Mouse (Mus musculus) neural tube, embryonic 10.5 days (tissue): ENCODE results near the gene Ces2f.
"Not testable (repeated sequence)": the region's sequence is repeated elsewhere in the genome, so short reads cannot be mapped to it uniquely, and the experiment has no call there.

ENCODE experiments used
- DNase-seq: peaks from one replicate; pipeline ENCODE4 v3.0.0-alpha.2; 2017; ENCODE audit warnings: low spot score; ENCODE audit errors: extremely low spot score

The Ces2f gene

DNA sequence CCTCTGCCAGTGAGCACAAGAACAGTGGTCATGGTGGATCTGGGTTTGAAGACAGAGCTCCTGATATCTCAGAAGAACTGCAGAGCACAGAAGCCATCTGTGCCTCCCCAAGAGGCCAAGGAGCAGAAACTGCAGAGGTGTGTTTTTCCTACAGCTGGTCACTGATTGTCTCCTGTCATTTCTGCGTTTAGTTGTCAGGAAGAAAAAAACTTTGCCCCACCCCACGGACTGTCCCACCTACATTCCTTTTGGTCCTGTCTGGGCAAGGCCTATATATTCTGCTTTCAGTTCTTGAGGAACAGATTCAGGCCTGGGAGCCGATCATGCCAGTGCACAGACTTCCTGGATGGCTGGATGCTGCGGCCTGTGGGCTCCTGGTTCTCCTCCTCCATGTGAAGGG lies at the start of gene Ces2f:
Ces2f (plus strand) TSS at position 301 of the 400 bp plus-strand sequence.
- DNase-seq: no peak

DNA sequence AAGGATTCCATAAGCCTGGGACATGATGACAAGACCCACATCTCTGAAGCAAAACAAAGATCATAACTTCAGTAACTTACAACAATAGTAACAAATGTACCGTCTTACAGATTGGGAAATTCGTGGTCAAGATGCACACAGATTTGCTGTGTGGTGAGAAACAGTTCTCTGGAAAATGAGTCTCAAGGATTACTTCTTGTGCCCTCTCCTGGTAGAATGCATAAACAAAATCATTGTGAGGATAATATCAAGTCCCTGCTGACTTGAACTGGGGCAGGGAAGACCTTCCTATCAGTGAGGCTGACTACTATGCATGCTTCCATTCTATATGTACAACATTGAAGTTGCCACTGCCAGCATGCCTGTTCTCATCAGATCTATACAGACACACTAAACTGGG lies 45.4 kb upstream of the Ces2f start:
- DNase-seq: no peak

DNA sequence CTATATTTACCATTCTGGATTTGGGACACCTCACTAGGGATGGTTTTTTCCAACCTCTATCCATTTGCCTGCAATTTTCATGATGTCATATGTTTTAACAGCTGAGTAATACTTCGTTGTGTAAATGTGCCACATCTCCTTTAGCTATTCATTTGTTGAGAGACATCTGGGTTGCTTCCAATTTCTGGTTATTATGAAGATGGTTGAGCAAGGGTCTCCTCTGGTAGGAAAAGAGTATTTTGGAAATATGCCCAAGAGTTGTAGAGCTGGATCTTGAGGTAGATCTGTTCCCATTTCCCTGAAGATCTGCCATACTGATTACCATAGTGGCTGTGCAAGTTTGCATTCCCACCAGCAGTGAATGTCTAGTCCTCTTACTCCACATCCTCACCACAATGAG lies 40.0 kb upstream of the Ces2f start:
- DNase-seq: no peak

DNA sequence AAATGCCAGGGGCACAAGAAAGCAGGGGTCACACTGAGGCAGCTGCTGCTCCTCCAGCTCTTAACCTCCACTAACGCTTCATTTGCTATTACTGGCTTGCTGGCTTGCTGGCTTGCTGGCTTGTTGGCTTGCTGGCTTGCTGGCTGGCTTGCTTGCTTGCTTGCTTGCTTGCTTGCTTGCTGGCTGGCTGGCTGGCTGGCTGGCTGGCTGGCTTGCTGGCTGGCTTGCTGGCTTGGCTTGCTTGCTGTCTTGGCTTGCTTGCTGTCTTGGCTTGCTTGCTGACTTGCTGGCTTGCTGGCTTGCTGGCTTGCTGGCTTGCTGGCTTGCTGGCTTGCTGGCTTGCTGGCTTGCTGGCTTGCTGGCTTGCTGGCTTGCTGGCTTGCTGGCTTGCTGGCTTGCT lies 38.1 kb upstream of the Ces2f start:
- not testable (repeated sequence) for DNase-seq

DNA sequence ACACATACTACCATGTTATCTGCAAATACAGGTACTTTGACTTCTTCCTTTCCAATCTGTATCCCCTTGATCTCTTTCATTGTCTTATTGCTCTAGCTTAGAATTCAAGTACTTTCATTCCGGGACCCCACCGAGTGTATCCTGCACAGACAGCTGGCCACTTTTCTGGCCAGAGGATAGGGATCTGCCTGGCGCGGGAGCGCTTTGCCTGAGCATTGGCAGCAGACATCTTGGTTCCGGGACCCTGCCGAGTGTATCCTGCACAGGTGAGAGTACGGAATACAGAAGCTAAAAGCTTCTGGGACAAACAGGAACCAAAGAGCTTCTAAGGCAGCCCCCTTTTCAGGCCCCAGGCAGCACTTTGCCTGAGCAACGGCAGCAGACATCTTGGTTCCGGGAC lies 37.5 kb upstream of the Ces2f start:
- not testable (repeated sequence) for DNase-seq

DNA sequence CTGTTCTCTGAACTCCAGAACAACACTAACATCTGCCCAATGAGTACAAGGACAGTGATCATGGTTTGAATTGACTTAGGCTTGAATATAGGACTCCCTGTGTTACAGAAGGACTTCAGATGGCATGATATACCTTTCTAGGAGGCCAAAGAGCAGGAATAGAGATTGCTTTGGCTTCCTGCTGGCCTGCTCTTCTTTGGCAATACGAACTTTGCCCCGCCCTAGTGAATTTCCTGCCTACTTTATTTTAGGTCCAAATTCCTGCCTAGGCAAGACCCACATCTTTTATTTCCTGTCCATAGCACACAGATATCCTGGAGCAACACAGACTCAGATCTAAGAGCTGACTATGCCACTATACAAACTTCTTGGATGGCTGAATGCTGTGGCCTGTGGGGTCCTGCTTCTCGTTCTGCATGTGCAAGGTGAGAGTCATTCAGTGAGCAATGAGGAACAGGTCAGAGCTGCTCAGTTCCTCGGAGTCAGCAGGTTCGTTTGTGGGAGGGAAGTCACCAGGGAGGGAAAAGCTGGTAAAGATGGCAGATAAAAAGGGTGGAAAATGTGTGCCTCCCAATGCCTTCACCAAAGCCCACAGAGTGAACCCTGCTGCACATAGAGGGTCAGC lies 21.1 kb upstream of the Ces2f start, which contains the start of gene Ces2e:
Ces2e (plus strand) TSS at position 289 of the 625 bp plus-strand sequence.
- no peak for DNase-seq

DNA sequence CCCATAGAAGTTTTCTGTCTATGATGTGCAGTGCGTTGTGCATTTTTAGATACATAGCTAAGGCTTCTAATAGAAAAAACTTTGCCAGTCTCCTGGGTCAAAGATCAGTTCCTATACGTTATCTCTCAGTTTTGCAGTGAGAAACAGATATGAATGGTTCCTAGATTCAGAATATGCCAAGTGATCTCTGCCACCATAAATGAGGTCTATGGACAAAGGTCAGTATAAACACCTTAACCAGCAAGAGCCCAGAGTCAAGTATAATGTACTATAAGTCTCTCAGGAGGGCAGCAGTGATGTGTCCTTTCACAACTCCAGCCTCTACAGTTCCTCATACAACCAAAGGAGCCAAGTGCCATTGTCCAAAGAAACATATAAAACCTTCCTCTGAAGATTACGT lies 19.9 kb upstream of the Ces2f start:
- no peak for DNase-seq

DNA sequence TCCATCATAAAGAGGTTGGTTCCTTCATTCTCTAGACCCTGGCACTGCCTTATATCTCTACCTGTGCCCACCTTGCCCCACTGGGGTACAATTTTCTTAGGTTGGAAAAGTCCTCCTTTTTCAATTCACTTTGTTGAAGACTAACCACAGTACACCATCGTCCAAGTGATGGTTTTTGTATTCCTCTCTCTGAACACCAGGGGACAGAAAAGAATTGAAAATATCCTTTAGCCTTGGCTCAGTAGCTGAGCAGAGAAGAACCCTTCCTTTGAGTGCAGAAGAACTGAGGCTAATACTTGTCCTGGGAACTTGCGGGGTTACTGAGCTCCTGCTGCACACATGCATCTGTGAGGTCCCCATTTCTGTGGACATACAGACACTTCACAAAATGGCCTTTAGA lies 2.5 kb upstream of the Ces2f start:
- DNase-seq: no peak

DNA sequence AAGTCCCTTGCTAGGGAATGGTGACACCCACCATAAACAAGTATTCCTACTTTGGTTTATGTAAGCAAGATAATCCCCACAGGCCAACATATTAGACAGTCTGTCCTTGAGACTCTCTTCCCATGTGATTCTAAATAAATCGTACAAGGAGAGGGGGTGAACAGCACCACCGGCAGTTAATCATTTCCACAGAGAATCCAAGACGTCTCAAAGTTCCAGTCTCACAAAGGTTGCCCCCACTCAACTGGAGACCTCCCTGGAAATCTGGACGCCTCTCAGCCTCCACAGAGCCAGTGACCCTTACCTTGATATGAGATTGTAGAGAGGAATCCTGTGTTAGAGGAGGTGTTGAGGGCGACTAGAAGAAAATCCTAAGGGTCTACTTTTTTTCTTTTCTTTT lies 1.9 kb downstream of the Ces2f start:
- no peak for DNase-seq

DNA sequence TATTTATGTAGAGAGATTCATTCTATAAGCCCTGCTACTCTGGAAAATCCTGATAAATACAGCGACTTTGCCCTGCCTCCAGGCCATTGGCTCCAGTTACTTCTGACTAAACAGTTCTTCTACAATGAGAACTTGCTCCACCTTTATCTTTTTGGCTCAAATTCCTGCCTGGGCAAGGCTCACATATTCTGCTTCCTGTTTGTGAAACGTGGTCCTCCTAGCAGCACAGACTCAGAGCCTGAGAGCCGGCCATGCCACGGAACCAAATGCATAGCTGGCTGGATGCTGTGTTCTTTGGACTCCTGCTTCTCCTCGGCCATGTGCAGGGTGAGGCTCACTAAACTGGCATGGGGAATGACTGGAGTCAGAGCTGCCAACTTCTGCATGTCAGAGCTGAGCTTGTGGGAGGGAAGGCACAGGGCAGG lies 14.4 kb downstream of the Ces2f start, which contains the start of gene Ces2g:
Ces2g (plus strand) TSS at position 182 of the 425 bp plus-strand sequence.
- DNase-seq: no peak

DNA sequence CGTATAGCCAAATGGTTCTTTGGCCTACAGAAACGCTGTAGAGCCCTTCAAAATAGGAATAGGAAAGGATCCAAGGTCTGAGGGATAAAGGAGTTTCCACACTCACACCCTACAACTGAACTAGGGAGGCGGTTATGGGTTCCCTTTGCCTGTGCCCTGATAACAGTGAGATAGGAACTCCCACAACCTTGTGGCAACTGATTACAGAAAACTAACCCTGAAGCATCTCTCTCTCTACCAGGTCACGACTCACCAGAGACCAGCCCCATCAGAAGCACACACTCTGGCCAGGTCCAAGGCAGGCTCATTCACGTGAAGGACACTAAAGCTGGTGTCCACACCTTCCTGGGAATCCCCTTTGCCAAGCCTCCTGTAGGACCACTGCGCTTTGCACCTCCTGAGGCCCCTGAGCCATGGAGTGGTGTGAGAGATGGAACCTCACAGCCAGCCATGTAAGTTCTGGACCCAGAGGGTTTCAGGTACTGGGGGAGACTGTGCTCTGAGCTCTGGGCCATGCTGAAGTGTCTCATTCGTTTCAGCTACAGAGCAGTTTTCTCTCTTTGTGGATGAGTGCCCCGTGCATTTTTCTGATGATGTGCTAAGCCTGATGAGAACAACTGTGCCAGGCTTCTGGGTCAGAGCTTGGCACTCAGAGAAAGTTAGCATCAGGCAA lies 15.2 kb downstream of the Ces2f start:
- DNase-seq: no peak

DNA sequence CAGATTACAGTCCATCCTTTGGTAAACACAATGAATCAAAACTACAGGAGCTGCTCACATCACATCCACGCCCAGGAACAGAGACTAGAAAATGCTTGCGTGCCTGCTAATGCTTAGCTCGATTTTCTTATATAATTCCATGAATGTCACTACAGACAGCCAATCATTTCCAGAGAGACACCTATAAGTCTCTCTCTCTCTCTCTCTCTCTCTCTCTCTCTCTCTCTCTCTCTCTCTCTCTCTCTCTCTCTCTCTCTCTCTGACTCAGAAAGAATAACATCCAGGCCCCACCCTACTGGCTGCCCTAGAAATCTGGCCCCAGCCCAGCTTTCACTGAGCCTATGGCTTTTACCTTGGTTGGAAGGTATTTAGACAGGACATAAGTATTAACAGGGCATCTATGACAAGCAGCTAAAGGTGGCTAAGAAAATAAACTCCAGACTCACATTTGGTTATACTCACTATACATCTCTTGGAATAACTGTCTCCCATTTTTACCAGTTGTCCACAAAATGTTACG lies 16.3 kb downstream of the Ces2f start:
- no peak for DNase-seq

DNA sequence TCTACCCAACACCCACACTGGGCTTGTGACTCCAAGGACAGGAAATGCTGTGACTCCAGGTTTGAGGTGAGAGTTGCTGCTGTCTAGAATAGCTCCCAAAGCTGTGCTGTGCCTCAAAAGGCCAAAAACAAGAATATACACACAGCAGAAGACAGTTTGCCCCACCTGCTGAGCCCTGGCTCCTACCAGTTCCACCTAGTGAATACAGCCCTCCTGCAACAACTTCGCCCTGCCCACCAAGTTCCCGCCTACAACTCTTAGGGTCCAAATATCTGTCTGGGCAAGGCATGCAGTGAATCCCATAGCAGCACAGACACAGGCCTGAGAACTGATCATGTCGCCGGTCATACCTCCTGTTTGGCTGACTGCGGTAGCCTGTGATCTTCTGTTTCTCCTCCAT lies 37.0 kb downstream of the Ces2f start:
- DNase-seq: no peak

DNA sequence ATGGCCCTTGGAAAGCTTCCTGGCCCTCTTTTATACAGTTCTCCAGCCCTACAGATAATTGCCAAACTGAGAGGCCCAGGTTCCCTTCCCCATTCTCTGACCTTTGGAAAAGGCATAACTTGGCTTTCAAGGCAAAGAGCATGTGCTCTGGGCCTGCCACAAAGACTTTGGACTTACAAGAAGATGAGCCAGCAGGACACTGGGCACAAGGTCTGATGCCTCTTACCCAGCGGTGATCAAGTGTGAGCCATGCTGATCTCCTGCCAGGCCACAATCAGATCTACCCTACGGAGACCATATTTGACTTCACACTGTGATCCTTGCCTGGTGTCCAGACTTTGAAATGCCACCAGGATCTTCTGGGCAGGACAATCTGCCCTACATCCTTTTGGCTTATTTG lies 37.8 kb downstream of the Ces2f start:
- no peak for DNase-seq

DNA sequence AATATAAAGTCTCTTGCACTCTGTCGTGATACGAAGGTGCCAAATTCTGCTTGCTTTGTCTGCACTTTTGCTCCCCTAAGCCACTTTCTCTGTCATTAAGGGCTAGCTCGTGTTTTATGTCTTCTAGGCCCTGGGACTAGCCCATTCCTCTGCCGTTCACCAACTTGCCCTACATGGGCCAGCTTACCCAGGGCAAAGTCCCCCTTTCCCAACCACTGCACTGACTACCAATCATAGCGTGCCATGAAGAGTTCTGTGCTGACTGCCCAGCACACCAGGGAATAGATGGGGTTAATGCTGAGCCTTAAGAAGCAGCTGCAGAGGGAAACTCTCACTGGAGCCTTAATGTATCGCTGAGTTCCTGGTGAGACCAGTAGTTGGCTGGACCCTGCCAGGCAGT lies 51.0 kb downstream of the Ces2f start:
- no peak for DNase-seq

DNA sequence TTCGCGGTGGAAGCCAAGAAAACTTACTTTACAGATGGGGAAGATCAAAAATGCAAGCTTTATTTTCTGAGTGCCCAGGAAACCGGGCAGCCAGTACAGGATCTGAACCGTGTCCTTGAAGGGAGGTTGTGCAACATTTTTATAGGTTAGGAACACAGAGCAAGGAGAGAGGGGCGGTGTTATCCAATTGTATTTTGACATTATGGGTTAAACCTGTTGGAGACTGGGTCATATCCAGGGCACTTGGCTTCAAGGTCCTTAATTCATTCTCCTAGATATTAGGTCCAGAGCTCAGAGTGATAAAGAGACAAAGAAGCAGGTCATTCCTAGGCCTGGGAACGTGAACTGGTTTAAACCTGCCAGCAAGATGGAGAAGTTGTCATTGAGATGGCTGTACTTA lies 52.0 kb downstream of the Ces2f start:
- no peak for DNase-seq

DNA sequence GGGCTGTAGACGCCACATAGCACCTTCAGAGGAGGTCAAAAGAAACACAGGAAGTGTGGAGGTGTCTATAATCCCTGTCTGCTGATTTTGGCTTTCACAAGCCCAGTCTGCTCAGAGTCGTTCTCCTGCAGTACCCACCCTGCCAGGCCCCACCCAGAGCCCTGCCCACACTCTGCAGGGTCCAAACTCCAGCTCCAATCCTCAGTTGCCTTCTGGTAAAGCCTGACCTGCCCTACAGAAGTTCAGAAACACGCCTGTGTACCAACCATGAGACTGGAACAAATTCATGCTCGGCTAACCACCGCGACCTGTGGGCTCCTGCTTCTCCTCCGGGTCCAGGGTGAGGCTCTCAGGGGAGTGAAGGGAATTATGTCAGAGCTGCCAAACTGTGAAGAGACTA lies 53.4 kb downstream of the Ces2f start, which contains the start of gene Ces2h:
Ces2h (plus strand) TSS at position 268 of the 400 bp plus-strand sequence.
- no peak for DNase-seq
